Mouse (Mus musculus) lung, embryonic 15.5 days (tissue): Measurements from ENCODE around the gene Hba-a2. TPM values are rescaled to one million over a fixed set of nuclear protein-coding genes. Genes with fewer than 3 reads are reported as not detected.
"Not testable (repeated sequence)": the region's sequence is repeated elsewhere in the genome, so short reads cannot be mapped to it uniquely, and the experiment has no call there.

Source experiments
- ATAC-seq: fragments of 200-750 bp; cut with Nextera tagmentation; 2 replicates; pipeline ENCODE4 v1.8.0; 2017; ENCODE audit warnings: moderate number of reproducible peaks, borderline replicate concordance; ENCODE audit not compliant: low FRiP score, low TSS enrichment; ENCODE audit errors: extremely low read depth
- H3K27ac ChIP-seq: fragments of 300-500 bp; sonication (generic); 2 replicates; pipeline ENCODE4 v1.5.1; 2015; ENCODE audit warnings: moderate library complexity, mild to moderate bottlenecking, inconsistent platforms
- H3K27me3 ChIP-seq: fragments of 300-500 bp; sonication (generic); 2 replicates; pipeline ENCODE4 v1.6.1; 2015; ENCODE audit warnings: inconsistent platforms
- H3K36me3 ChIP-seq: fragments of 300-500 bp; sonication (generic); 2 replicates; pipeline ENCODE4 v1.6.1; 2015; ENCODE audit warnings: inconsistent platforms
- H3K4me1 ChIP-seq: fragments of 300-500 bp; sonication (generic); 2 replicates; pipeline ENCODE4 v1.6.1; 2015; ENCODE audit warnings: inconsistent platforms
- H3K4me2 ChIP-seq: fragments of 300-500 bp; sonication (generic); 2 replicates; pipeline ENCODE4 v1.6.1; 2015; ENCODE audit warnings: inconsistent platforms, mild to moderate bottlenecking, moderate library complexity
- H3K4me3 ChIP-seq: fragments of 300-500 bp; sonication (generic); 2 replicates; pipeline ENCODE4 v1.5.1; 2015; ENCODE audit warnings: mild to moderate bottlenecking, inconsistent platforms
- H3K9ac ChIP-seq: fragments of 300-500 bp; sonication (generic); 2 replicates; pipeline ENCODE4 v1.6.1; 2015; ENCODE audit warnings: inconsistent platforms
- H3K9me3 ChIP-seq: fragments of 300-500 bp; sonication (generic); 2 replicates; pipeline ENCODE4 v1.6.1; 2016; ENCODE audit warnings: inconsistent platforms
- WGBS: fragments of 180-500 bp; shearing (Covaris S2); methylation state at CpG from one replicate; pipeline ENCODE4 v1.1.7; 2015; 5-methylcytosine and 5-hydroxymethylcytosine counted together
- polyA plus RNA-seq: library from polyadenylated mRNA; unstranded; fragments of >200 nt; fragmentation: Nextera tagmentation; extraction: Ambion mirVana; gene quantifications from 2 replicates; pipeline ENCODE4 v1.2.1, GENCODE M21; 2015

Gene Hba-a2
- polyA plus RNA-seq, 1 experiment from 2014 or later: 21,194 TPM

GRCm38 (mm10) chr11:32285031-32285775, 11.1 kb upstream of the Hba-a2 start:
- no peak for ATAC-seq
- WGBS: 72% methylated on average over 7 of the region's 7 CpGs
- H3K36me3 ChIP-seq: no peaks in the 10 kb centered on the region
- H3K4me1 ChIP-seq: no peaks in the 10 kb centered on the region
- H3K9ac ChIP-seq: no peak overlapping the region
- no peak overlapping the region for H3K4me3 ChIP-seq
- H3K27me3 ChIP-seq: peaks cover 9% of the 10 kb centered on the region
- H3K9me3 ChIP-seq: no peaks in the 10 kb centered on the region
- no peak overlapping the region for H3K4me2 ChIP-seq
- no peak overlapping the region for H3K27ac ChIP-seq

GRCm38 (mm10) chr11:32285887-32286286, 10.4 kb upstream of the Hba-a2 start:
- H3K9me3 ChIP-seq, H3K4me1 ChIP-seq, H3K4me3 ChIP-seq, H3K4me2 ChIP-seq, H3K36me3 ChIP-seq, H3K27me3 ChIP-seq, H3K9ac ChIP-seq, H3K27ac ChIP-seq, ATAC-seq: not testable (repeated sequence)

GRCm38 (mm10) chr11:32286695-32287492, 9.4 kb upstream of the Hba-a2 start, which contains the start of gene Hbq1b:
Gene Hbq1b, plus strand, starts transcription at chr11:32286965.
- H3K9ac ChIP-seq: not testable (repeated sequence)
- WGBS: 18% methylated on average over 29 of the region's 33 CpGs

GRCm38 (mm10) chr11:32287493-32287825, 8.8 kb upstream of the Hba-a2 start:
- no peaks in the 10 kb centered on the region for H3K4me1 ChIP-seq
- no peak for ATAC-seq
- H3K27ac ChIP-seq: no peak overlapping the region
- no peaks in the 10 kb centered on the region for H3K9me3 ChIP-seq
- whole genome bisulfite sequencing: 64% methylated on average over 9 of the region's 9 CpGs
- H3K4me3 ChIP-seq: no peak overlapping the region
- no peaks in the 10 kb centered on the region for H3K36me3 ChIP-seq
- no peak overlapping the region for H3K4me2 ChIP-seq
- peaks cover 9% of the 10 kb centered on the region for H3K27me3 ChIP-seq
- no peak overlapping the region for H3K9ac ChIP-seq

More at GRCm38 (mm10) chr11:32286695-32287492, 9.4 kb upstream of the Hba-a2 start, which contains the start of gene Hbq1b:
- H3K36me3 ChIP-seq, H3K27me3 ChIP-seq, H3K9me3 ChIP-seq, H3K27ac ChIP-seq, H3K4me1 ChIP-seq: not testable (repeated sequence)
- H3K4me3 ChIP-seq: peak within 1 kb of the TSS; percentile 19; the same call in 1 of the 2 replicates
- ATAC-seq: peak; percentile 54; the same call in 1 of the 2 replicates
- H3K4me2 ChIP-seq: peak within 1 kb of the TSS; percentile 54

- H3K9ac ChIP-seq, H3K36me3 ChIP-seq, H3K27me3 ChIP-seq, H3K9me3 ChIP-seq, H3K4me1 ChIP-seq, H3K27ac ChIP-seq, ATAC-seq, H3K4me2 ChIP-seq, H3K4me3 ChIP-seq: not testable (repeated sequence)
- 81% methylated on average over 4 of the region's 4 CpGs for WGBS
These were observed 3.5 kb upstream of the Hba-a2 start for GRCm38 (mm10) chr11:32292819-32293218.

GRCm38 (mm10) chr11:32293479-32293878, 2.8 kb upstream of the Hba-a2 start:
- H3K4me2 ChIP-seq, H3K36me3 ChIP-seq, H3K27me3 ChIP-seq, H3K4me3 ChIP-seq, ATAC-seq, H3K9me3 ChIP-seq, H3K27ac ChIP-seq, H3K9ac ChIP-seq, H3K4me1 ChIP-seq: not testable (repeated sequence)
- 48% methylated on average over 3 of the region's 3 CpGs for WGBS

GRCm38 (mm10) chr11:32297417-32297816, 1.1 kb downstream of the Hba-a2 start:
- ATAC-seq, H3K27ac ChIP-seq, H3K4me1 ChIP-seq, H3K4me2 ChIP-seq, H3K9me3 ChIP-seq, H3K9ac ChIP-seq, H3K4me3 ChIP-seq, H3K36me3 ChIP-seq: not testable (repeated sequence)
- peaks cover 12% of the 10 kb centered on the region for H3K27me3 ChIP-seq
- WGBS: 10% methylated on average over 2 of the region's 2 CpGs

GRCm38 (mm10) chr11:32297866-32298531, 1.7 kb downstream of the Hba-a2 start:
- Histone ChIP-seq H3K36me3 (no peaks in the 10 kb centered on the region), H3K27me3 (peaks cover 12% of the 10 kb centered on the region), H3K27ac (no peak overlapping the region), H3K4me2 (no peak overlapping the region), H3K9ac (no peak overlapping the region), H3K4me3 (no peak overlapping the region), H3K9me3 (no peaks in the 10 kb centered on the region), H3K4me1 (no peaks in the 10 kb centered on the region)
- ATAC-seq: no peak
- WGBS: 73% methylated on average over 1 of the region's 1 CpGs

GRCm38 (mm10) chr11:32298532-32298918, 2.2 kb downstream of the Hba-a2 start:
- Histone ChIP-seq H3K9me3 (no peaks in the 10 kb centered on the region), H3K4me3 (no peak overlapping the region), H3K4me2 (no peak overlapping the region), H3K9ac (no peak overlapping the region), H3K27ac (no peak overlapping the region), H3K4me1 (no peaks in the 10 kb centered on the region), H3K36me3 (no peaks in the 10 kb centered on the region), H3K27me3 (peaks cover 12% of the 10 kb centered on the region)
- 90% methylated on average over 2 of the region's 2 CpGs for WGBS
- no peak for ATAC-seq

- not testable (repeated sequence) for ATAC-seq, H3K9me3 ChIP-seq, H3K4me3 ChIP-seq, H3K36me3 ChIP-seq, H3K4me1 ChIP-seq, H3K27ac ChIP-seq, H3K9ac ChIP-seq
- 1% methylated on average over 16 of the region's 16 CpGs for WGBS
- Histone ChIP-seq H3K4me2 (peak within 1 kb of the TSS; percentile 40; the same call in 1 of the 2 replicates), H3K27me3 (peaks cover 12% of the 10 kb centered on the region)
These were observed 3.6 kb downstream of the Hba-a2 start, which contains the start of gene Hbq1a for GRCm38 (mm10) chr11:32299865-32300264. Gene Hbq1a, plus strand, starts transcription at chr11:32300069.

- 45% methylated on average over 15 of the region's 17 CpGs for WGBS
- Histone ChIP-seq H3K27me3 (peaks cover 12% of the 10 kb centered on the region), H3K27ac (no peak overlapping the region), H3K4me2 (peak overlapping the region; percentile 40; the same call in 1 of the 2 replicates), H3K9me3 (no peaks in the 10 kb centered on the region), H3K36me3 (no peaks in the 10 kb centered on the region), H3K4me3 (no peak overlapping the region), H3K4me1 (no peaks in the 10 kb centered on the region), H3K9ac (no peak overlapping the region)
- no peak for ATAC-seq
These were observed 4.3 kb downstream of the Hba-a2 start for GRCm38 (mm10) chr11:32300279-32301267.
